ENCODE assay signal across 9 mouse cellular contexts in genomic region chr2:105668271-105669270, GRCm38 (mm10). TPM values are rescaled to one million over a fixed set of nuclear protein-coding genes. Genes with fewer than 3 reads are reported as not detected.
DNase-seq lines count a peak whose midpoint lies in the region; ATAC-seq lines count a peak whose summit lies in the region.
"Had no signal": no experiment of that assay in that cellular context is flagged by ENCODE, and none has a peak within 500 bp of the region (broad histone marks: within the 10 kb centered on the region; RNA-seq: fewer than 3 reads in every experiment).

Pax6 (plus strand) TSS chr2:105668900.

- whole genome bisulfite sequencing in forebrain, embryonic 10.5 days = under 1% methylated on average over 44 of the region's 44 CpGs
- 2% methylated on average over 44 of the region's 44 CpGs for WGBS in liver, embryonic 12.5 days (ENCODE audit: insufficient replicate concordance)
- WGBS in stomach, embryonic 16.5 days = 2% methylated on average over 44 of the region's 44 CpGs

- no peaks in the 10 kb centered on the region for H3K36me3 ChIP-seq in forebrain, embryonic 10.5 days (replicated peaks)
- H3K36me3 ChIP-seq in liver, embryonic 12.5 days = no peaks in the 10 kb centered on the region
- H3K36me3 ChIP-seq in stomach, embryonic 16.5 days (ENCODE audit: control insufficient read depth, insufficient read depth, low read length) = no peaks in the 10 kb centered on the region

- H3K27me3 ChIP-seq in forebrain, embryonic 10.5 days (ENCODE audit: poor library complexity, severe bottlenecking) = peaks cover 100% of the 10 kb centered on the region
- H3K27me3 ChIP-seq in liver, embryonic 12.5 days (replicated peaks) = peaks cover 100% of the 10 kb centered on the region
- peaks cover 95% of the 10 kb centered on the region for H3K27me3 ChIP-seq in stomach, embryonic 16.5 days (ENCODE audit: control insufficient read depth, insufficient read depth, low read length)

- H3K9me3 ChIP-seq in forebrain, embryonic 10.5 days = no peaks in the 10 kb centered on the region
- H3K9me3 ChIP-seq in liver, embryonic 12.5 days (replicated peaks) = no peaks in the 10 kb centered on the region
- no peaks in the 10 kb centered on the region for H3K9me3 ChIP-seq in stomach, embryonic 16.5 days (replicated peaks; ENCODE audit: control insufficient read depth, low read length)

- peak; percentile 8 for DNase-seq in kidney, adult 18-20 months
- DNase-seq in kidney, adult 9 months = no peak
- DNase-seq in brain, adult 2 months (ENCODE audit: low read depth, low spot score) = peak; percentile 78
- DNase-seq in forebrain, embryonic 10.5 days (ENCODE audit: extremely low spot score, low spot score) = peak; percentile 79
- no peak for DNase-seq in c-Kit-positive CD71-positive TER-119-positive erythroid progenitor cells, embryonic 14.5 days (ENCODE audit: low spot score)

- peaks cover 90% of the 10 kb centered on the region for H3K4me1 ChIP-seq in forebrain, embryonic 10.5 days
- peaks cover 17% of the 10 kb centered on the region; the same call in 1 of the 2 replicates for H3K4me1 ChIP-seq in liver, embryonic 12.5 days
- peaks cover 6% of the 10 kb centered on the region; the same call in 1 of the 2 replicates for H3K4me1 ChIP-seq in stomach, embryonic 16.5 days (ENCODE audit: control insufficient read depth, insufficient read depth, low read length)

- peak within 1 kb of the TSS; percentile 27 for H3K4me2 ChIP-seq in liver, embryonic 12.5 days
- H3K4me2 ChIP-seq in stomach, embryonic 16.5 days (ENCODE audit: low read depth, low read length) = peak within 1 kb of the TSS; percentile 5; the same call in 1 of the 2 replicates

- ATAC-seq in liver, embryonic 12.5 days = no peak
- ATAC-seq in stomach, embryonic 16.5 days (ENCODE audit: insufficient read depth, low FRiP score) = no peak
- ATAC-seq in activated CD4-positive, CD25-positive, alpha-beta regulatory T cell, adult 4 months = no peak

- no peak within 1 kb of the TSS for H3K9ac ChIP-seq in liver, embryonic 12.5 days
- no peak within 1 kb of the TSS for H3K9ac ChIP-seq in stomach, embryonic 16.5 days (ENCODE audit: low read length)

- peak within 1 kb of the TSS; percentile 88 for H3K4me3 ChIP-seq in forebrain, embryonic 10.5 days
- H3K4me3 ChIP-seq in liver, embryonic 12.5 days = no peak within 1 kb of the TSS; the same call in 1 of the 2 replicates
- peak within 1 kb of the TSS; percentile 13; the same call in 1 of the 2 replicates for H3K4me3 ChIP-seq in stomach, embryonic 16.5 days (replicated peaks; ENCODE audit: low read length)
- H3K4me3 ChIP-seq: heart, adult 2 months had no signal

- peak within 1 kb of the TSS; percentile 99 for H3K27ac ChIP-seq in forebrain, embryonic 10.5 days
- no peak within 1 kb of the TSS for H3K27ac ChIP-seq in liver, embryonic 12.5 days
- H3K27ac ChIP-seq in stomach, embryonic 16.5 days (ENCODE audit: low read length) = no peak within 1 kb of the TSS
- H3K27ac ChIP-seq: heart, adult 2 months had no signal

RNA-seq across cellular contexts. Expression of gene Pax6, which starts in this region (rescaled TPM):
- 76.8 and 79.6 TPM in 2 replicates for polyA plus RNA-seq in forebrain, embryonic 10.5 days (2016; fragmentation: Nextera tagmentation; extraction: Ambion mirVana)
- polyA plus RNA-seq in liver, embryonic 12.5 days (2016; fragmentation: Nextera tagmentation; extraction: Ambion mirVana) = 0.05 TPM in 1 of 2 replicates, not detected in the other
- 1.4 and 1.7 TPM in 2 replicates for polyA plus RNA-seq in stomach, embryonic 16.5 days (2015; fragmentation: Nextera tagmentation; extraction: Ambion mirVana)
- under 1 TPM in 1 of 2 experiments, not detected in 1; 0.30 TPM for polyA plus RNA-seq in activated CD4-positive, CD25-positive, alpha-beta regulatory T cell, adult 4 months (2017; shearing (Covaris generic))
- polyA plus RNA-seq: heart, adult 2 months had no signal

Comparison
In these comparisons a context has a peak if more than half of its experiments do, and no peak if none do; other contexts are left out.
1. RNA of gene Pax6 (polyA plus RNA-seq): 76.8 to 79.6 TPM in forebrain, embryonic 10.5 days; 1.4 to 1.7 TPM in stomach, embryonic 16.5 days, 0.30 TPM in activated CD4-positive, CD25-positive, alpha-beta regulatory T cell, adult 4 months and 0.05 TPM in liver, embryonic 12.5 days; every median in the first group is over 10 times any median in the second.
2. DNase-seq: peak in kidney, adult 18-20 months (single experiment), brain, adult 2 months (single experiment) and forebrain, embryonic 10.5 days (single experiment); none in kidney, adult 9 months (single experiment) and c-Kit-positive CD71-positive TER-119-positive erythroid progenitor cells, embryonic 14.5 days (single experiment).